Mouse (Mus musculus) bone marrow, adult 2 months (tissue): ENCODE results near the gene Fbxl14.

ENCODE experiments used
- CTCF ChIP-seq: fragments of 200-500 bp; IDR thresholded peaks from 2 replicates; pipeline ENCODE4 v1.5.1; 2011; ENCODE audit warnings: low read length, control low read depth; ENCODE audit not compliant: control insufficient read depth, insufficient read depth
- POLR2A ChIP-seq: fragments of 200-500 bp; IDR thresholded peaks from 2 replicates; pipeline ENCODE4 v1.6.1; 2011; ENCODE audit warnings: low read depth, mild to moderate bottlenecking, control low read depth, low read length, borderline replicate concordance; ENCODE audit not compliant: control insufficient read depth

DNA sequence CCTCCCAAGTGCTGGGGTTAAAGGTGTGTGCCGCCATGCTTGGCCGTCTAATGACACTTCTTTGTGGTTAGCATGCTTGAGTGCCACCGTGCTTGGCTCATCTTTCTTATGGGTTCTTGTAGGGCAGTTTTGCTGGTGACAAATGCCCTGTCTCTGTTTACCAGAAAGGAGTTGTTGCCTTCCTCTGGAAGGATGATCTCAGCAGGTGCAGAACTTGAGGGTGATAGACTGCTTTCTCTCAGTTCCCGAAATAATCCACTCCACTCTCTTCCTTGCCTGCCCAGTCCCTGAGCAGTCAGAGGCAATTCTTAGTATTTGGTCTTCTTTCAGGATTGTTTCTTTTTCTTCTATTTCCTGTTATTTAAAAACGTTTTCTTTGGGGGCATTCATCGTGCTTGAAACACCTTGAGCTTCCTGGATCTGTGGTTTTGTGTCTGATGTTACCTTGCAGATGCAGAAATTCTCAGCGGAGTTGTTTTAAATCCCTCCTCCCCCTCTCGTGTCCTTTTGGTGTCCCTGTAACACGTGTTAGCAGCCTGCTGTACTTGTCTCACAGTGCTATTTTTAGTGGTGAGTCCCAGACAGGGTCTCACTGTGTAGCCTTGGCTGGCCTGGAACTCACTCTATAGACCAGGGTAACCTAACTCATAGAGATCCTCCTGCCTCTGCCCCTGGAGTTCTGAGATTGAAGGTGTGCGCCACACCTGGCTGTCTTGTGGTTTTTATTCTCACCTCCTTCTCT is 29.3 kb downstream of the Fbxl14 start:
- TF ChIP-seq CTCF: no peak
- TF ChIP-seq POLR2A: no peak
